14 mouse cellular contexts compared by ENCODE assay signal in genomic region chr19:23698366-23698765, GRCm38 (mm10). TPM values are rescaled to one million over a fixed set of nuclear protein-coding genes. Genes with fewer than 3 reads are reported as not detected.
A peak's percentile ranks its signal among the peaks of the same experiment; 100 is the strongest.
DNase-seq lines count a peak whose midpoint lies in the region; ATAC-seq lines count a peak whose summit lies in the region.
"Had no signal": no experiment of that assay in that cellular context is flagged by ENCODE, and none has a peak within 500 bp of the region (broad histone marks: within the 10 kb centered on the region; RNA-seq: fewer than 3 reads in every experiment).

No protein-coding gene starts in this region.

- peak; percentile 40 to 52 for DNase-seq in heart, adult 18-20 months
- no peak for DNase-seq in heart, adult 11 months
- DNase-seq in urinary bladder, postnatal 36 days (ENCODE audit: low spot score in 2 of 2), result peak; percentile 8 to 19
- DNase-seq in urinary bladder, postnatal 4 days (ENCODE audit: low spot score in 2 of 2), result no peak
- DNase-seq in kidney, postnatal 4 days, result peak; percentile 27 to 49
- no peak for DNase-seq in layer of hippocampus, postnatal 14 days (ENCODE audit: low spot score in 2 of 2)
- DNase-seq in thymus, postnatal 10 days (ENCODE audit: low spot score in 2 of 2), result no peak
- DNase-seq: liver, embryonic 13.5 days had no signal

- no peak overlapping the region for H3K9ac ChIP-seq in forebrain, embryonic 15.5 days (replicated peaks)
- H3K9ac ChIP-seq: liver, embryonic 13.5 days had no signal

- WGBS in forebrain, embryonic 15.5 days, result 92% methylated on average over 7 of the region's 7 CpGs

- H3K4me3 ChIP-seq in forebrain, embryonic 15.5 days, result no peak overlapping the region
- H3K4me3 ChIP-seq: left cerebral cortex, adult 2 months; liver, embryonic 13.5 days; midbrain, embryonic 10.5 days had no signal

- no peak for ATAC-seq in forebrain, embryonic 15.5 days (replicated peaks)
- ATAC-seq: inflammation-experienced regulatory T-cells, adult 6 months had no signal

- peaks cover 4% of the 10 kb centered on the region; the same call in 1 of the 2 replicates for H3K4me1 ChIP-seq in forebrain, embryonic 15.5 days
- H3K4me1 ChIP-seq: liver, embryonic 13.5 days had no signal

- H3K36me3 ChIP-seq in forebrain, embryonic 15.5 days, result peaks cover 29% of the 10 kb centered on the region

- H3K4me2 ChIP-seq in forebrain, embryonic 15.5 days (replicated peaks), result no peak overlapping the region
- H3K4me2 ChIP-seq: liver, embryonic 13.5 days had no signal

- H3K27ac ChIP-seq in forebrain, embryonic 15.5 days (replicated peaks), result no peak overlapping the region
- H3K27ac ChIP-seq: left cerebral cortex, adult 2 months; liver, embryonic 13.5 days; midbrain, embryonic 10.5 days had no signal

- H3K9me3 ChIP-seq in forebrain, embryonic 15.5 days, result no peaks in the 10 kb centered on the region
- H3K9me3 ChIP-seq: liver, embryonic 13.5 days; midbrain, embryonic 10.5 days had no signal

- H3K27me3 ChIP-seq in forebrain, embryonic 15.5 days, result no peaks in the 10 kb centered on the region
- H3K27me3 ChIP-seq: liver, embryonic 13.5 days had no signal

RNA-seq across cellular contexts. Expression of gene Ptar1, which starts 11.1 kb away (rescaled TPM):
- 10 to 100 TPM; 18.7 to 19.9 TPM for total RNA-seq in heart, adult 18-20 months (2021)
- 3.3 and 4.1 TPM in 2 replicates for polyA plus RNA-seq in forebrain, embryonic 15.5 days (2015; fragmentation: Nextera tagmentation; extraction: Ambion mirVana)
- total RNA-seq in layer of hippocampus, postnatal 14 days (2021), result 10 to 100 TPM; 37.2 to 44.2 TPM

RNA-seq across cellular contexts. Expression of gene 1700028P14Rik, which starts 45.8 kb away (rescaled TPM):
- total RNA-seq in heart, adult 18-20 months (2021), result not detected
- polyA plus RNA-seq in forebrain, embryonic 15.5 days (2015; fragmentation: Nextera tagmentation; extraction: Ambion mirVana), result 1.3 TPM in 2 replicates
- total RNA-seq in layer of hippocampus, postnatal 14 days (2021), result 1 to 10 TPM; 1.7 to 2.5 TPM
- total RNA-seq: common myeloid progenitor, adult 5-6 weeks had no signal
- polyA plus RNA-seq: heart, postnatal 0 days; inflammation-experienced regulatory T-cells, adult 6 months; liver, embryonic 13.5 days had no signal

Comparison
In these comparisons a context has a peak if more than half of its experiments do, and no peak if none do; other contexts are left out.
1. DNase-seq: peak in heart, adult 18-20 months (2 of 2), urinary bladder, postnatal 36 days (2 of 2) and kidney, postnatal 4 days (2 of 2); none in heart, adult 11 months (single experiment), urinary bladder, postnatal 4 days (0 of 2), layer of hippocampus, postnatal 14 days (0 of 2) and thymus, postnatal 10 days (0 of 2).